16 mouse cellular contexts compared by ENCODE assay signal in the genomic region with DNA sequence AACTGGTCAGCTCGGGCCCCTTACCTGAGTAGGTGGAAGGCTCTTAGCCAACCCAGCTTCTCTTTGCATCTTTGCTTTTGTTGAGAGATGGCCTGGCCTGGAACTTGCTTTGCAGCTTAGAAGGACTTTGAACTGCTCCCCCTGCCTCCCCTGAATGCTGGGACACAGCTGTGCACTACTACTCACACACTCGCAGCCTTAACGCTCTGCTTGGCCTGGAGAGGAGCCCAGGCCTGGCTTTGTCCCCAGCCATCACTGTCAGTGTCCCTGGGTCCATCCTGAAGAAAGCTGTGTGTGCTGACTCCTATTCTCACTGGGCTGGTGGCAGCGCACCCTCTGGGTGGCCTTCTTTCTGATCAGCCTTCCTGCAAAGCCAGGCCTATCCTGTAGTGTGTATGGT. TPM values are rescaled to one million over a fixed set of nuclear protein-coding genes. Genes with fewer than 3 reads are reported as not detected.
DNase-seq lines count a peak whose midpoint lies in the region; ATAC-seq lines count a peak whose summit lies in the region.
"Had no signal": no experiment of that assay in that cellular context is flagged by ENCODE, and none has a peak within 500 bp of the region (broad histone marks: within the 10 kb centered on the region; RNA-seq: fewer than 3 reads in every experiment).

No protein-coding gene starts in this region.

- H3K27ac ChIP-seq in heart, embryonic 12.5 days (ENCODE audit: poor library complexity, severe bottlenecking), result no peak overlapping the region
- H3K27ac ChIP-seq: embryonic facial prominence, embryonic 12.5 days; forebrain, embryonic 10.5 days; heart, embryonic 13.5 days; midbrain, embryonic 13.5 days had no signal

- intact Hi-C loops in left cerebral cortex, postnatal 4 days (cut with DNase I), result no loop called here
- intact Hi-C loops in left cerebral cortex, postnatal 36 days (cut with DNase I), result no loop called here

- H3K4me1 ChIP-seq in heart, embryonic 12.5 days (replicated peaks), result peaks cover 25% of the 10 kb centered on the region

- H3K36me3 ChIP-seq in heart, embryonic 12.5 days, result peaks cover 2% of the 10 kb centered on the region; the same call in 1 of the 2 replicates
- H3K36me3 ChIP-seq: embryonic facial prominence, embryonic 12.5 days; heart, embryonic 13.5 days had no signal

- no peak overlapping the region for H3K4me2 ChIP-seq in heart, embryonic 12.5 days
- H3K4me2 ChIP-seq: embryonic facial prominence, embryonic 12.5 days; heart, embryonic 13.5 days; midbrain, embryonic 13.5 days had no signal

- ATAC-seq in heart, embryonic 12.5 days (ENCODE audit: insufficient number of reproducible peaks, low FRiP score), result no peak
- ATAC-seq: liver, postnatal 0 days; midbrain, embryonic 13.5 days had no signal

- no peak overlapping the region for H3K9ac ChIP-seq in heart, embryonic 12.5 days
- H3K9ac ChIP-seq: embryonic facial prominence, embryonic 12.5 days; heart, embryonic 13.5 days; liver, postnatal 0 days; midbrain, embryonic 13.5 days had no signal

- no peak overlapping the region for H3K4me3 ChIP-seq in heart, embryonic 12.5 days
- H3K4me3 ChIP-seq: embryonic facial prominence, embryonic 12.5 days; forebrain, embryonic 10.5 days; heart, embryonic 13.5 days; midbrain, embryonic 13.5 days had no signal

- peak; percentile 41 to 53 for DNase-seq in heart, adult 18-20 months
- peak; percentile 59 for DNase-seq in left cerebral cortex, postnatal 4 days
- no peak for DNase-seq in left cerebral cortex, postnatal 36 days (ENCODE audit: low spot score in 2 of 2)
- peak; percentile 68 for DNase-seq in kidney, adult 9 months
- peak; percentile 59 to 73 for DNase-seq in kidney, postnatal 4 days
- DNase-seq in urinary bladder, adult 2 months (ENCODE audit: low spot score), result no peak
- no peak for DNase-seq in B cell, adult 2 months
- DNase-seq: adrenal gland, postnatal 36 days; cerebellum, postnatal 36 days; liver, postnatal 0 days; right cerebral cortex, postnatal 25 days had no signal

- H3K27me3 ChIP-seq in heart, embryonic 12.5 days (replicated peaks), result no peaks in the 10 kb centered on the region
- H3K27me3 ChIP-seq: embryonic facial prominence, embryonic 12.5 days; heart, embryonic 13.5 days; midbrain, embryonic 13.5 days had no signal

- no peaks in the 10 kb centered on the region for H3K9me3 ChIP-seq in heart, embryonic 12.5 days (replicated peaks)
- H3K9me3 ChIP-seq: embryonic facial prominence, embryonic 12.5 days; forebrain, embryonic 10.5 days; heart, embryonic 13.5 days; midbrain, embryonic 13.5 days had no signal

- 87% methylated on average over 4 of the region's 4 CpGs for WGBS in heart, embryonic 12.5 days

RNA-seq across cellular contexts. Expression of a gene that starts 11.0 kb away (rescaled TPM):
- total RNA-seq in heart, adult 18-20 months (2021), result 10 to 100 TPM; 22.9 to 24.7 TPM
- 48.6 and 56.2 TPM in 2 replicates for polyA plus RNA-seq in heart, embryonic 12.5 days (2016; fragmentation: Nextera tagmentation; extraction: Ambion mirVana)
- 10 to 100 TPM; 32.4 to 32.7 TPM for total RNA-seq in left cerebral cortex, postnatal 4 days (2021)
- 10 to 100 TPM; 47.2 to 47.7 TPM for total RNA-seq in left cerebral cortex, postnatal 36 days (2021)
- polyA plus RNA-seq in urinary bladder, adult 2 months (2012; rRNA removed), result 32.9 and 33.2 TPM in 2 replicates

RNA-seq across cellular contexts. Expression of a gene that starts 11.6 kb away (rescaled TPM):
- total RNA-seq in heart, adult 18-20 months (2021), result 10 to 100 TPM; 65.8 to 73.0 TPM
- polyA plus RNA-seq in heart, embryonic 12.5 days (2016; fragmentation: Nextera tagmentation; extraction: Ambion mirVana), result 11.5 and 12.1 TPM in 2 replicates
- 10 to 100 TPM; 45.5 to 46.5 TPM for total RNA-seq in left cerebral cortex, postnatal 4 days (2021)
- 10 to 100 TPM; 34.5 to 42.3 TPM for total RNA-seq in left cerebral cortex, postnatal 36 days (2021)
- 45.2 and 52.6 TPM in 2 replicates for polyA plus RNA-seq in urinary bladder, adult 2 months (2012; rRNA removed)

Comparison
In these comparisons a context has a peak if more than half of its experiments do, and no peak if none do; other contexts are left out.
1. DNase-seq: peak in heart, adult 18-20 months (2 of 2), left cerebral cortex, postnatal 4 days (single experiment), kidney, adult 9 months (single experiment) and kidney, postnatal 4 days (2 of 2); none in left cerebral cortex, postnatal 36 days (0 of 2), urinary bladder, adult 2 months (single experiment) and B cell, adult 2 months (0 of 2).